Mouse (Mus musculus): ENCODE data around the gene Fcrl5. TPM values are rescaled to one million over a fixed set of nuclear protein-coding genes. Genes with fewer than 3 reads are reported as not detected.

Gene Fcrl5
- polyA plus RNA-seq, 1 experiment from 2014 or later = not detected

GRCm38 (mm10) chr3:87504749-87505425, 69.3 kb downstream of the Fcrl5 start:
- Histone ChIP-seq H3K9ac (ENCODE audit: low read length) (no peak overlapping the region), H3K27ac (ENCODE audit: low read depth, low read length) (no peak overlapping the region), H3K4me1 (ENCODE audit: control insufficient read depth, insufficient read depth, low read length) (no peaks in the 10 kb centered on the region), H3K9me3 (replicated peaks; ENCODE audit: control insufficient read depth, low read length) (no peaks in the 10 kb centered on the region), H3K4me2 (ENCODE audit: low read length) (no peak overlapping the region), H3K4me3 (ENCODE audit: low read depth, low read length) (no peak overlapping the region), H3K27me3 (replicated peaks; ENCODE audit: control insufficient read depth, insufficient read depth, low read length) (no peaks in the 10 kb centered on the region), H3K36me3 (ENCODE audit: control insufficient read depth, insufficient read depth, low read length) (no peaks in the 10 kb centered on the region)
- 74% methylated on average over 4 of the region's 4 CpGs for WGBS
- DNase-seq (ENCODE audit: low spot score) (no peak), ATAC-seq (peak; percentile 32)

- no peak overlapping the region for H3K9ac ChIP-seq (ENCODE audit: low read length)
- no peak for DNase-seq (ENCODE audit: low spot score)
- no peak for ATAC-seq
- H3K4me1 ChIP-seq (ENCODE audit: control insufficient read depth, insufficient read depth, low read length) = no peaks in the 10 kb centered on the region
- no peaks in the 10 kb centered on the region for H3K36me3 ChIP-seq (ENCODE audit: control insufficient read depth, insufficient read depth, low read length)
- H3K27ac ChIP-seq (ENCODE audit: low read depth, low read length) = no peak overlapping the region
- no peak overlapping the region for H3K4me3 ChIP-seq (ENCODE audit: low read depth, low read length)
- H3K9me3 ChIP-seq (replicated peaks; ENCODE audit: control insufficient read depth, low read length) = no peaks in the 10 kb centered on the region
- no peak overlapping the region for H3K4me2 ChIP-seq (ENCODE audit: low read length)
- no peaks in the 10 kb centered on the region for H3K27me3 ChIP-seq (replicated peaks; ENCODE audit: control insufficient read depth, insufficient read depth, low read length)
- 67% methylated on average over 12 of the region's 12 CpGs for WGBS
Observed at GRCm38 (mm10) chr3:87506456-87507416, 71.2 kb downstream of the Fcrl5 start.

- H3K4me1 ChIP-seq (ENCODE audit: control insufficient read depth, insufficient read depth, low read length) = no peaks in the 10 kb centered on the region
- H3K4me2 ChIP-seq (ENCODE audit: low read length) = peak overlapping the region; percentile 34
- 20% methylated on average over 17 of the region's 17 CpGs for WGBS
- H3K36me3 ChIP-seq (ENCODE audit: control insufficient read depth, insufficient read depth, low read length) = no peaks in the 10 kb centered on the region
- DNase-seq (ENCODE audit: low spot score) (peak; percentile 90), ATAC-seq (peak; percentile 85)
- no peak overlapping the region for H3K27ac ChIP-seq (ENCODE audit: low read depth, low read length)
- no peaks in the 10 kb centered on the region for H3K9me3 ChIP-seq (replicated peaks; ENCODE audit: control insufficient read depth, low read length)
- no peaks in the 10 kb centered on the region for H3K27me3 ChIP-seq (replicated peaks; ENCODE audit: control insufficient read depth, insufficient read depth, low read length)
- peak overlapping the region; percentile 7; the same call in 1 of the 2 replicates for H3K4me3 ChIP-seq (ENCODE audit: low read depth, low read length)
- peak overlapping the region; percentile 36; the same call in 1 of the 2 replicates for H3K9ac ChIP-seq (ENCODE audit: low read length)
Observed at GRCm38 (mm10) chr3:87508205-87508901, 72.8 kb downstream of the Fcrl5 start.

- H3K4me1 ChIP-seq (ENCODE audit: control insufficient read depth, insufficient read depth, low read length) = no peaks in the 10 kb centered on the region
Observed at GRCm38 (mm10) chr3:87509061-87509460, 73.5 kb downstream of the Fcrl5 start.

GRCm38 (mm10) chr3:87510832-87511231, 75.3 kb downstream of the Fcrl5 start:
- H3K9me3 ChIP-seq (replicated peaks; ENCODE audit: control insufficient read depth, low read length) = no peaks in the 10 kb centered on the region
- H3K27ac ChIP-seq (ENCODE audit: low read depth, low read length) = no peak overlapping the region
- H3K4me3 ChIP-seq (ENCODE audit: low read depth, low read length) = no peak overlapping the region
- DNase-seq (ENCODE audit: low spot score) (no peak), ATAC-seq (no peak)
- 88% methylated on average over 9 of the region's 9 CpGs for WGBS
- no peaks in the 10 kb centered on the region for H3K4me1 ChIP-seq (ENCODE audit: control insufficient read depth, insufficient read depth, low read length)
- no peaks in the 10 kb centered on the region for H3K36me3 ChIP-seq (ENCODE audit: control insufficient read depth, insufficient read depth, low read length)
- no peak overlapping the region for H3K9ac ChIP-seq (ENCODE audit: low read length)
- H3K27me3 ChIP-seq (replicated peaks; ENCODE audit: control insufficient read depth, insufficient read depth, low read length) = no peaks in the 10 kb centered on the region
- no peak overlapping the region for H3K4me2 ChIP-seq (ENCODE audit: low read length)

More at GRCm38 (mm10) chr3:87509061-87509460, 73.5 kb downstream of the Fcrl5 start:
- Histone ChIP-seq H3K27ac (ENCODE audit: low read depth, low read length) (no peak overlapping the region), H3K4me3 (ENCODE audit: low read depth, low read length) (no peak overlapping the region), H3K36me3 (ENCODE audit: control insufficient read depth, insufficient read depth, low read length) (no peaks in the 10 kb centered on the region), H3K4me2 (ENCODE audit: low read length) (no peak overlapping the region), H3K27me3 (replicated peaks; ENCODE audit: control insufficient read depth, insufficient read depth, low read length) (no peaks in the 10 kb centered on the region), H3K9ac (ENCODE audit: low read length) (peak overlapping the region; percentile 36; the same call in 1 of the 2 replicates), H3K9me3 (replicated peaks; ENCODE audit: control insufficient read depth, low read length) (no peaks in the 10 kb centered on the region)
- 75% methylated on average over 4 of the region's 4 CpGs for WGBS
- no peak for ATAC-seq
- DNase-seq (ENCODE audit: low spot score) = no peak

GRCm38 (mm10) chr3:87511971-87512765, 76.6 kb downstream of the Fcrl5 start:
- no peaks in the 10 kb centered on the region for H3K4me1 ChIP-seq (ENCODE audit: control insufficient read depth, insufficient read depth, low read length)
- 49% methylated on average over 16 of the region's 16 CpGs for WGBS
- ATAC-seq = no peak
- H3K4me3 ChIP-seq (ENCODE audit: low read depth, low read length) = no peak overlapping the region
- no peak overlapping the region for H3K27ac ChIP-seq (ENCODE audit: low read depth, low read length)
- no peaks in the 10 kb centered on the region for H3K9me3 ChIP-seq (replicated peaks; ENCODE audit: control insufficient read depth, low read length)
- H3K27me3 ChIP-seq (replicated peaks; ENCODE audit: control insufficient read depth, insufficient read depth, low read length) = no peaks in the 10 kb centered on the region
- no peak overlapping the region for H3K4me2 ChIP-seq (ENCODE audit: low read length)
- no peaks in the 10 kb centered on the region for H3K36me3 ChIP-seq (ENCODE audit: control insufficient read depth, insufficient read depth, low read length)
- no peak overlapping the region for H3K9ac ChIP-seq (ENCODE audit: low read length)
- no peak for DNase-seq (ENCODE audit: low spot score)

- ATAC-seq = no peak
- no peaks in the 10 kb centered on the region for H3K4me1 ChIP-seq (ENCODE audit: control insufficient read depth, insufficient read depth, low read length)
- WGBS = 58% methylated on average over 13 of the region's 13 CpGs
- H3K9me3 ChIP-seq (replicated peaks; ENCODE audit: control insufficient read depth, low read length) = no peaks in the 10 kb centered on the region
- H3K27me3 ChIP-seq (replicated peaks; ENCODE audit: control insufficient read depth, insufficient read depth, low read length) = no peaks in the 10 kb centered on the region
- no peaks in the 10 kb centered on the region for H3K36me3 ChIP-seq (ENCODE audit: control insufficient read depth, insufficient read depth, low read length)
- H3K4me3 ChIP-seq (ENCODE audit: low read depth, low read length) = no peak overlapping the region
- DNase-seq (ENCODE audit: low spot score) = no peak
- no peak overlapping the region for H3K27ac ChIP-seq (ENCODE audit: low read depth, low read length)
- no peak overlapping the region for H3K4me2 ChIP-seq (ENCODE audit: low read length)
- H3K9ac ChIP-seq (ENCODE audit: low read length) = no peak overlapping the region
Observed at GRCm38 (mm10) chr3:87515567-87516081, 80.1 kb downstream of the Fcrl5 start.

- DNase-seq (ENCODE audit: low spot score) (no peak), ATAC-seq (no peak)
- no peaks in the 10 kb centered on the region for H3K4me1 ChIP-seq (ENCODE audit: control insufficient read depth, insufficient read depth, low read length)
- H3K4me2 ChIP-seq (ENCODE audit: low read length) = no peak overlapping the region
- no peak overlapping the region for H3K4me3 ChIP-seq (ENCODE audit: low read depth, low read length)
- no peak overlapping the region for H3K27ac ChIP-seq (ENCODE audit: low read depth, low read length)
- no peaks in the 10 kb centered on the region for H3K27me3 ChIP-seq (replicated peaks; ENCODE audit: control insufficient read depth, insufficient read depth, low read length)
- no peaks in the 10 kb centered on the region for H3K36me3 ChIP-seq (ENCODE audit: control insufficient read depth, insufficient read depth, low read length)
- no peaks in the 10 kb centered on the region for H3K9me3 ChIP-seq (replicated peaks; ENCODE audit: control insufficient read depth, low read length)
- no peak overlapping the region for H3K9ac ChIP-seq (ENCODE audit: low read length)
Observed at GRCm38 (mm10) chr3:87518425-87518824, 82.9 kb downstream of the Fcrl5 start.
